Mouse (Mus musculus): ENCODE measurements around the gene Csf2rb. TPM values are rescaled to one million over a fixed set of nuclear protein-coding genes. Genes with fewer than 3 reads are reported as not detected.

The Csf2rb gene
- total RNA-seq, 2 experiments from 2014 or later, result 0.69 to 1.2 TPM

Small RNA genes lying within 50 kb of the gene (microRNA-seq; reads per million reads assigned to microRNA genes)
- gene Mir7676-1 (0 reads per million in 2 experiments), gene Mir7676-2 (0 reads per million in 2 experiments)

Other genes starting within 250 kb of the Csf2rb start
- not detected for gene Cacng2, start 205.7 kb upstream of the Csf2rb start, total RNA-seq (2021)
- gene Ift27, start 151.6 kb upstream of the Csf2rb start, total RNA-seq (2021), result 10 to 100 TPM; 18.0 to 27.2 TPM
- gene Pvalb, start 119.4 kb upstream of the Csf2rb start, total RNA-seq (2021), result over 10,000 TPM; 16,417 to 20,637 TPM
- 1 to 10 TPM in 1 of 2 experiments, under 1 TPM in 1; 0.91 to 1.2 TPM for gene Ncf4, start 81.0 kb upstream of the Csf2rb start, total RNA-seq (2021)
- gene Csf2rb2, start 20.0 kb upstream of the Csf2rb start, total RNA-seq (2021), result under 1 TPM; 0.31 to 0.44 TPM
- not detected for gene Tex33, start 70.2 kb downstream of the Csf2rb start, total RNA-seq (2021)
- 10 to 100 TPM; 22.1 to 24.1 TPM for gene Tst, start 80.2 kb downstream of the Csf2rb start, total RNA-seq (2021)
- gene Mpst, start 80.7 kb downstream of the Csf2rb start, total RNA-seq (2021), result 10 to 100 TPM; 55.3 to 59.5 TPM
- 10 to 100 TPM; 14.2 to 15.9 TPM for gene Kctd17, start 102.8 kb downstream of the Csf2rb start, total RNA-seq (2021)
- gene Tmprss6, start 142.9 kb downstream of the Csf2rb start, total RNA-seq (2021), result not detected
- gene Il2rb, start 169.5 kb downstream of the Csf2rb start, total RNA-seq (2021), result not detected
- 10 to 100 TPM in 1 of 2 experiments, 1 to 10 TPM in 1; 9.4 to 11.2 TPM for gene C1qtnf6, start 205.7 kb downstream of the Csf2rb start, total RNA-seq (2021)
- not detected for gene Sstr3, start 218.9 kb downstream of the Csf2rb start, total RNA-seq (2021)
- 1 to 10 TPM in 1 of 2 experiments, under 1 TPM in 1; 0.42 to 1.4 TPM for gene Rac2, start 247.0 kb downstream of the Csf2rb start, total RNA-seq (2021)

Data from gastrocnemius, postnatal 36 days (tissue).